Mouse (Mus musculus) forebrain, embryonic 10.5 days (tissue): ENCODE results near the gene Tlr9. TPM values are rescaled to one million over a fixed set of nuclear protein-coding genes. Genes with fewer than 3 reads are reported as not detected.

Source experiments
- DNase-seq: peaks from one replicate; pipeline ENCODE4 v3.0.0-alpha.2; 2017; ENCODE audit warnings: low spot score; ENCODE audit errors: extremely low spot score
- H3K27ac ChIP-seq: fragments of 300-500 bp; sonication (generic); 2 replicates; pipeline ENCODE4 v1.5.1; 2016; ENCODE audit warnings: mild to moderate bottlenecking
- H3K27me3 ChIP-seq: fragments of 300-500 bp; sonication (generic); 2 replicates; pipeline ENCODE4 v1.6.1; 2016; ENCODE audit warnings: mild to moderate bottlenecking; ENCODE audit not compliant: poor library complexity, severe bottlenecking
- H3K36me3 ChIP-seq: fragments of 300-500 bp; sonication (generic); replicated peaks from 2 replicates; pipeline ENCODE4 v1.6.1; 2016; ENCODE audit warnings: mild to moderate bottlenecking, moderate library complexity
- H3K4me1 ChIP-seq: fragments of 300-500 bp; sonication (generic); 2 replicates; pipeline ENCODE4 v1.6.1; 2016
- H3K4me3 ChIP-seq: fragments of 300-500 bp; sonication (generic); 2 replicates; pipeline ENCODE4 v1.5.1; 2016; ENCODE audit warnings: mild to moderate bottlenecking, moderate library complexity
- H3K9me3 ChIP-seq: fragments of 300-500 bp; sonication (generic); 2 replicates; pipeline ENCODE4 v1.6.1; 2016; ENCODE audit warnings: mild to moderate bottlenecking, moderate library complexity
- WGBS: fragments of 180-500 bp; shearing (Covaris S2); methylation state at CpG from one replicate; pipeline ENCODE4 v1.1.7; 2016; 5-methylcytosine and 5-hydroxymethylcytosine counted together
- polyA plus RNA-seq: library from polyadenylated mRNA; unstranded; fragments of >200 nt; fragmentation: Nextera tagmentation; extraction: Ambion mirVana; gene quantifications from 2 replicates; pipeline ENCODE4 v1.2.1, GENCODE M21; 2016

Gene Tlr9
- polyA plus RNA-seq, 1 experiment from 2014 or later: not detected

GRCm38 (mm10) chr9:106227790-106228429 is 5.5 kb downstream of the Tlr9 start:
- H3K27me3 ChIP-seq: peaks cover 43% of the 10 kb centered on the region
- H3K27ac ChIP-seq: no peak overlapping the region
- H3K36me3 ChIP-seq: peaks cover 7% of the 10 kb centered on the region
- H3K9me3 ChIP-seq: no peaks in the 10 kb centered on the region
- H3K4me3 ChIP-seq: no peak overlapping the region
- DNase-seq: no peak
- H3K4me1 ChIP-seq: peaks cover 23% of the 10 kb centered on the region
- 72% methylated on average over 8 of the region's 8 CpGs for WGBS

GRCm38 (mm10) chr9:106230051-106230733 is 7.8 kb downstream of the Tlr9 start:
- peaks cover 22% of the 10 kb centered on the region for H3K27me3 ChIP-seq
- WGBS: 85% methylated on average over 9 of the region's 9 CpGs
- no peaks in the 10 kb centered on the region for H3K9me3 ChIP-seq
- no peak overlapping the region for H3K4me3 ChIP-seq
- no peak for DNase-seq
- H3K36me3 ChIP-seq: peaks cover 30% of the 10 kb centered on the region
- peaks cover 23% of the 10 kb centered on the region for H3K4me1 ChIP-seq
- no peak overlapping the region for H3K27ac ChIP-seq

- no peak overlapping the region for H3K4me3 ChIP-seq
- H3K4me1 ChIP-seq: peaks cover 21% of the 10 kb centered on the region
- DNase-seq: no peak
- peaks cover 16% of the 10 kb centered on the region for H3K27me3 ChIP-seq
- H3K36me3 ChIP-seq: peaks cover 35% of the 10 kb centered on the region
- H3K27ac ChIP-seq: no peak overlapping the region
- no peaks in the 10 kb centered on the region for H3K9me3 ChIP-seq
- 71% methylated on average over 3 of the region's 3 CpGs for WGBS
Measured at GRCm38 (mm10) chr9:106230734-106231106, 8.3 kb downstream of the Tlr9 start.

GRCm38 (mm10) chr9:106231220-106231619 is 8.8 kb downstream of the Tlr9 start:
- H3K36me3 ChIP-seq: peaks cover 40% of the 10 kb centered on the region
- no peaks in the 10 kb centered on the region for H3K9me3 ChIP-seq
- no peak for DNase-seq
- H3K27ac ChIP-seq: no peak overlapping the region
- H3K4me1 ChIP-seq: peaks cover 16% of the 10 kb centered on the region
- H3K4me3 ChIP-seq: no peak overlapping the region
- H3K27me3 ChIP-seq: peaks cover 11% of the 10 kb centered on the region
- 83% methylated on average over 7 of the region's 7 CpGs for WGBS

- Histone ChIP-seq H3K9me3 (no peaks in the 10 kb centered on the region), H3K27me3 (peaks cover 6% of the 10 kb centered on the region), H3K36me3 (peaks cover 46% of the 10 kb centered on the region), H3K4me1 (peaks cover 10% of the 10 kb centered on the region), H3K27ac (no peak overlapping the region), H3K4me3 (no peak overlapping the region)
- DNase-seq: no peak
- WGBS: 83% methylated on average over 4 of the region's 4 CpGs
Measured at GRCm38 (mm10) chr9:106231816-106232215, 9.4 kb downstream of the Tlr9 start.

- no peaks in the 10 kb centered on the region for H3K27me3 ChIP-seq
- no peaks in the 10 kb centered on the region for H3K9me3 ChIP-seq
- DNase-seq: no peak
- WGBS: 92% methylated on average over 3 of the region's 3 CpGs
- H3K4me1 ChIP-seq: 0 out of 2 replicates have a peak, but pooled peaks cover 5% of the 10 kb centered on the region
- no peak overlapping the region for H3K27ac ChIP-seq
- no peak overlapping the region for H3K4me3 ChIP-seq
- H3K36me3 ChIP-seq: peaks cover 57% of the 10 kb centered on the region
Measured at GRCm38 (mm10) chr9:106232956-106233355, 10.6 kb downstream of the Tlr9 start.

- H3K4me1 ChIP-seq: 0 out of 2 replicates have a peak, but pooled peaks cover 2% of the 10 kb centered on the region
- no peaks in the 10 kb centered on the region for H3K27me3 ChIP-seq
- no peak for DNase-seq
- WGBS: 86% methylated on average over 6 of the region's 6 CpGs
- H3K27ac ChIP-seq: no peak overlapping the region
- H3K9me3 ChIP-seq: no peaks in the 10 kb centered on the region
- H3K4me3 ChIP-seq: no peak overlapping the region
- H3K36me3 ChIP-seq: peaks cover 67% of the 10 kb centered on the region
Measured at GRCm38 (mm10) chr9:106233953-106234352, 11.6 kb downstream of the Tlr9 start.

GRCm38 (mm10) chr9:106235194-106235830 is 12.9 kb downstream of the Tlr9 start:
- Histone ChIP-seq H3K36me3 (peaks cover 81% of the 10 kb centered on the region), H3K9me3 (no peaks in the 10 kb centered on the region), H3K4me1 (0 out of 2 replicates have a peak, but pooled peaks cover 2% of the 10 kb centered on the region), H3K27me3 (no peaks in the 10 kb centered on the region), H3K27ac (no peak overlapping the region), H3K4me3 (no peak overlapping the region)
- no peak for DNase-seq
- WGBS: 94% methylated on average over 23 of the region's 23 CpGs

- DNase-seq: no peak
- H3K27me3 ChIP-seq: no peaks in the 10 kb centered on the region
- WGBS: 92% methylated on average over 23 of the region's 23 CpGs
- no peak overlapping the region for H3K4me3 ChIP-seq
- peaks cover 91% of the 10 kb centered on the region for H3K36me3 ChIP-seq
- no peaks in the 10 kb centered on the region for H3K9me3 ChIP-seq
- no peaks in the 10 kb centered on the region for H3K4me1 ChIP-seq
- no peak overlapping the region for H3K27ac ChIP-seq
Measured at GRCm38 (mm10) chr9:106236156-106236817, 13.9 kb downstream of the Tlr9 start.

- Histone ChIP-seq H3K36me3 (peaks cover 96% of the 10 kb centered on the region), H3K9me3 (no peaks in the 10 kb centered on the region), H3K27ac (no peak overlapping the region), H3K4me1 (no peaks in the 10 kb centered on the region), H3K27me3 (no peaks in the 10 kb centered on the region), H3K4me3 (no peak overlapping the region)
- DNase-seq: no peak
- 76% methylated on average over 3 of the region's 3 CpGs for WGBS
Measured at GRCm38 (mm10) chr9:106236818-106237211, 14.4 kb downstream of the Tlr9 start.

- no peak for DNase-seq
- no peaks in the 10 kb centered on the region for H3K4me1 ChIP-seq
- no peak overlapping the region for H3K27ac ChIP-seq
- WGBS: 83% methylated on average over 8 of the region's 8 CpGs
- no peaks in the 10 kb centered on the region for H3K9me3 ChIP-seq
- H3K4me3 ChIP-seq: no peak overlapping the region
- peaks cover 100% of the 10 kb centered on the region for H3K36me3 ChIP-seq
- no peaks in the 10 kb centered on the region for H3K27me3 ChIP-seq
Measured at GRCm38 (mm10) chr9:106237401-106237800, 15.0 kb downstream of the Tlr9 start.

- peaks cover 100% of the 10 kb centered on the region for H3K36me3 ChIP-seq
- no peaks in the 10 kb centered on the region for H3K9me3 ChIP-seq
- no peak overlapping the region for H3K27ac ChIP-seq
- 94% methylated on average over 10 of the region's 10 CpGs for WGBS
- no peaks in the 10 kb centered on the region for H3K4me1 ChIP-seq
- no peak for DNase-seq
- no peak overlapping the region for H3K4me3 ChIP-seq
- no peaks in the 10 kb centered on the region for H3K27me3 ChIP-seq
Measured at GRCm38 (mm10) chr9:106237878-106238277, 15.5 kb downstream of the Tlr9 start.
